Mouse (Mus musculus): Measurements from ENCODE around the gene B4galnt3. TPM values are rescaled to one million over a fixed set of nuclear protein-coding genes. Genes with fewer than 3 reads are reported as not detected.

B4galnt3 gene
- 0.55 and 0.65 TPM in 2 replicates for polyA plus RNA-seq (2012; rRNA removed)

- 1% methylated on average over 79 of the region's 79 CpGs for WGBS
- Histone ChIP-seq H3K4me1 (ENCODE audit: control insufficient read depth, insufficient read depth, low read length) (peaks cover 4% of the 10 kb centered on the region; the same call in 1 of the 2 replicates), H3K27me3 (ENCODE audit: control insufficient read depth, insufficient read depth, low read length) (peaks cover 2% of the 10 kb centered on the region; the same call in 1 of the 2 replicates), H3K4me3 (replicated peaks; ENCODE audit: insufficient read depth, low read depth, low read length) (peak within 1 kb of the TSS; percentile 61), H3K27ac (ENCODE audit: insufficient read depth, low read length) (no peak within 1 kb of the TSS)
- peak; percentile 5 to 28 for DNase-seq
- TF ChIP-seq CTCF (IDR thresholded peaks at IDR 0.05; ENCODE audit: borderline replicate concordance, insufficient read depth, low read depth, low read length) (no peak), POLR2A (IDR thresholded peaks at IDR 0.05; ENCODE audit: borderline replicate concordance, insufficient read depth, low read length) (no peak)
Observed at GRCm38 (mm10) chr6:120294056-120294784, at the start of gene B4galnt3, which contains the start of gene D330020A13Rik. B4galnt3 (minus strand) TSS chr6:120294559. D330020A13Rik (plus strand) TSS chr6:120294364.

- H3K27ac ChIP-seq (ENCODE audit: insufficient read depth, low read length), result no peak overlapping the region
- no peak for DNase-seq
- TF ChIP-seq POLR2A (IDR thresholded peaks at IDR 0.05; ENCODE audit: borderline replicate concordance, insufficient read depth, low read length) (no peak), CTCF (IDR thresholded peaks at IDR 0.05; ENCODE audit: borderline replicate concordance, insufficient read depth, low read depth, low read length) (no peak)
- 34% methylated on average over 1 of the region's 1 CpGs for WGBS
- no peaks in the 10 kb centered on the region; the same call in 1 of the 2 replicates for H3K27me3 ChIP-seq (ENCODE audit: control insufficient read depth, insufficient read depth, low read length)
- H3K4me1 ChIP-seq (ENCODE audit: control insufficient read depth, insufficient read depth, low read length), result no peaks in the 10 kb centered on the region
- H3K4me3 ChIP-seq (replicated peaks; ENCODE audit: insufficient read depth, low read depth, low read length), result no peak overlapping the region
Observed at GRCm38 (mm10) chr6:120343992-120344391, 49.6 kb upstream of the B4galnt3 start.

GRCm38 (mm10) chr6:120332351-120332750, 38.0 kb upstream of the B4galnt3 start:
- no peak for DNase-seq
- no peak overlapping the region for H3K27ac ChIP-seq (ENCODE audit: insufficient read depth, low read length)
- no peaks in the 10 kb centered on the region for H3K4me1 ChIP-seq (ENCODE audit: control insufficient read depth, insufficient read depth, low read length)
- WGBS, result 64% methylated on average over 2 of the region's 2 CpGs
- H3K27me3 ChIP-seq (ENCODE audit: control insufficient read depth, insufficient read depth, low read length), result no peaks in the 10 kb centered on the region
- H3K4me3 ChIP-seq (replicated peaks; ENCODE audit: insufficient read depth, low read depth, low read length), result no peak overlapping the region
- TF ChIP-seq POLR2A (IDR thresholded peaks at IDR 0.05; ENCODE audit: borderline replicate concordance, insufficient read depth, low read length) (no peak), CTCF (IDR thresholded peaks at IDR 0.05; ENCODE audit: borderline replicate concordance, insufficient read depth, low read depth, low read length) (no peak)

GRCm38 (mm10) chr6:120324295-120324927, 30.1 kb upstream of the B4galnt3 start:
- H3K4me3 ChIP-seq (replicated peaks; ENCODE audit: insufficient read depth, low read depth, low read length), result no peak overlapping the region
- H3K27ac ChIP-seq (ENCODE audit: insufficient read depth, low read length), result no peak overlapping the region
- 26% methylated on average over 6 of the region's 6 CpGs for WGBS
- TF ChIP-seq CTCF (IDR thresholded peaks at IDR 0.05; ENCODE audit: borderline replicate concordance, insufficient read depth, low read depth, low read length), result peak; percentile 77; the same call in 1 of the 2 replicates
- no peak for TF ChIP-seq POLR2A (IDR thresholded peaks at IDR 0.05; ENCODE audit: borderline replicate concordance, insufficient read depth, low read length)
- H3K4me1 ChIP-seq (ENCODE audit: control insufficient read depth, insufficient read depth, low read length), result no peaks in the 10 kb centered on the region
- H3K27me3 ChIP-seq (ENCODE audit: control insufficient read depth, insufficient read depth, low read length), result no peaks in the 10 kb centered on the region
- peak; percentile 45 to 49 for DNase-seq

- Histone ChIP-seq H3K27me3 (ENCODE audit: control insufficient read depth, insufficient read depth, low read length) (no peaks in the 10 kb centered on the region), H3K4me1 (ENCODE audit: control insufficient read depth, insufficient read depth, low read length) (no peaks in the 10 kb centered on the region), H3K27ac (ENCODE audit: insufficient read depth, low read length) (no peak overlapping the region), H3K4me3 (replicated peaks; ENCODE audit: insufficient read depth, low read depth, low read length) (no peak overlapping the region)
- TF ChIP-seq POLR2A (IDR thresholded peaks at IDR 0.05; ENCODE audit: borderline replicate concordance, insufficient read depth, low read length) (no peak), CTCF (IDR thresholded peaks at IDR 0.05; ENCODE audit: borderline replicate concordance, insufficient read depth, low read depth, low read length) (no peak)
- no peak for DNase-seq
- 76% methylated on average over 2 of the region's 2 CpGs for WGBS
Observed at GRCm38 (mm10) chr6:120320369-120320768, 26.0 kb upstream of the B4galnt3 start.

- no peak for DNase-seq
- TF ChIP-seq CTCF (IDR thresholded peaks at IDR 0.05; ENCODE audit: borderline replicate concordance, insufficient read depth, low read depth, low read length) (no peak), POLR2A (IDR thresholded peaks at IDR 0.05; ENCODE audit: borderline replicate concordance, insufficient read depth, low read length) (no peak)
- no peaks in the 10 kb centered on the region for H3K27me3 ChIP-seq (ENCODE audit: control insufficient read depth, insufficient read depth, low read length)
- H3K27ac ChIP-seq (ENCODE audit: insufficient read depth, low read length), result no peak overlapping the region
- H3K4me3 ChIP-seq (replicated peaks; ENCODE audit: insufficient read depth, low read depth, low read length), result no peak overlapping the region
- H3K4me1 ChIP-seq (ENCODE audit: control insufficient read depth, insufficient read depth, low read length), result no peaks in the 10 kb centered on the region
- 83% methylated on average over 9 of the region's 9 CpGs for WGBS
Observed at GRCm38 (mm10) chr6:120319129-120319528, 24.8 kb upstream of the B4galnt3 start.

- TF ChIP-seq POLR2A (IDR thresholded peaks at IDR 0.05; ENCODE audit: borderline replicate concordance, insufficient read depth, low read length), result no peak
- TF ChIP-seq CTCF (IDR thresholded peaks at IDR 0.05; ENCODE audit: borderline replicate concordance, insufficient read depth, low read depth, low read length), result no peak
- Histone ChIP-seq H3K4me1 (ENCODE audit: control insufficient read depth, insufficient read depth, low read length) (no peaks in the 10 kb centered on the region), H3K27me3 (ENCODE audit: control insufficient read depth, insufficient read depth, low read length) (no peaks in the 10 kb centered on the region), H3K27ac (ENCODE audit: insufficient read depth, low read length) (no peak overlapping the region), H3K4me3 (replicated peaks; ENCODE audit: insufficient read depth, low read depth, low read length) (no peak overlapping the region)
- 85% methylated on average over 11 of the region's 11 CpGs for WGBS
- no peak for DNase-seq
Observed at GRCm38 (mm10) chr6:120318303-120318940, 24.1 kb upstream of the B4galnt3 start.

All from cerebellum, adult 2 months (tissue).